Mouse (Mus musculus): ENCODE results near the gene Arpc5l. TPM values are rescaled to one million over a fixed set of nuclear protein-coding genes. Genes with fewer than 3 reads are reported as not detected.
"Not testable (repeated sequence)": the region's sequence is repeated elsewhere in the genome, so short reads cannot be mapped to it uniquely, and the experiment has no call there.

Gene Arpc5l
- total RNA-seq, 1 experiment from 2014 or later, result 67.3 TPM

- ATAC-seq (replicated peaks; ENCODE audit: low read depth, poor library complexity, severe bottlenecking), result peak; percentile 90
Measured at GRCm38 (mm10) chr2:38997386-38998374, 7.5 kb upstream of the Arpc5l start, which contains the start of gene Wdr38. TSS of gene Wdr38 (plus strand) at chr2:38997476.

GRCm38 (mm10) chr2:38999381-38999780 lies 5.8 kb upstream of the Arpc5l start:
- no peak for ATAC-seq (replicated peaks; ENCODE audit: low read depth, poor library complexity, severe bottlenecking)

GRCm38 (mm10) chr2:38999910-39000586 lies 5.1 kb upstream of the Arpc5l start:
- no peak for ATAC-seq (replicated peaks; ENCODE audit: low read depth, poor library complexity, severe bottlenecking)

GRCm38 (mm10) chr2:39000587-39000919 lies 4.6 kb upstream of the Arpc5l start:
- no peak for ATAC-seq (replicated peaks; ENCODE audit: low read depth, poor library complexity, severe bottlenecking)

GRCm38 (mm10) chr2:39001866-39002265 lies 3.3 kb upstream of the Arpc5l start:
- ATAC-seq (replicated peaks; ENCODE audit: low read depth, poor library complexity, severe bottlenecking), result no peak

GRCm38 (mm10) chr2:39003106-39003505 lies 2.0 kb upstream of the Arpc5l start:
- ATAC-seq (replicated peaks; ENCODE audit: low read depth, poor library complexity, severe bottlenecking), result no peak

- ATAC-seq (replicated peaks; ENCODE audit: low read depth, poor library complexity, severe bottlenecking), result no peak
Measured at GRCm38 (mm10) chr2:39003512-39003911, 1.6 kb upstream of the Arpc5l start.

GRCm38 (mm10) chr2:39004372-39004771 lies 776 bp upstream of the Arpc5l start:
- ATAC-seq (replicated peaks; ENCODE audit: low read depth, poor library complexity, severe bottlenecking), result no peak

- ATAC-seq (replicated peaks; ENCODE audit: low read depth, poor library complexity, severe bottlenecking), result no peak
Measured at GRCm38 (mm10) chr2:39005574-39006079, 479 bp downstream of the Arpc5l start, which contains the start of gene Rpl35. TSS of gene Rpl35 (minus strand) at chr2:39005624.

GRCm38 (mm10) chr2:39006149-39006730 lies 1.1 kb downstream of the Arpc5l start:
- no peak for ATAC-seq (replicated peaks; ENCODE audit: low read depth, poor library complexity, severe bottlenecking)

GRCm38 (mm10) chr2:39007865-39008264 lies 2.7 kb downstream of the Arpc5l start:
- peak; percentile 60 for ATAC-seq (replicated peaks; ENCODE audit: low read depth, poor library complexity, severe bottlenecking)

- peak; percentile 4 for ATAC-seq (replicated peaks; ENCODE audit: low read depth, poor library complexity, severe bottlenecking)
Measured at GRCm38 (mm10) chr2:39008350-39008851, 3.3 kb downstream of the Arpc5l start.

GRCm38 (mm10) chr2:39008954-39009365 lies 3.8 kb downstream of the Arpc5l start:
- ATAC-seq (replicated peaks; ENCODE audit: low read depth, poor library complexity, severe bottlenecking), result no peak

- not testable (repeated sequence) for ATAC-seq (replicated peaks; ENCODE audit: low read depth, poor library complexity, severe bottlenecking)
Measured at GRCm38 (mm10) chr2:39010144-39010543, 5.0 kb downstream of the Arpc5l start.

- ATAC-seq (replicated peaks; ENCODE audit: low read depth, poor library complexity, severe bottlenecking), result peak; percentile 30
Measured at GRCm38 (mm10) chr2:39011264-39011663, 6.1 kb downstream of the Arpc5l start.

GRCm38 (mm10) chr2:39011971-39012370 lies 6.8 kb downstream of the Arpc5l start:
- no peak for ATAC-seq (replicated peaks; ENCODE audit: low read depth, poor library complexity, severe bottlenecking)

- no peak for ATAC-seq (replicated peaks; ENCODE audit: low read depth, poor library complexity, severe bottlenecking)
Measured at GRCm38 (mm10) chr2:39012768-39013279, 7.7 kb downstream of the Arpc5l start.

- no peak for ATAC-seq (replicated peaks; ENCODE audit: low read depth, poor library complexity, severe bottlenecking)
Measured at GRCm38 (mm10) chr2:39016581-39016980, 11.4 kb downstream of the Arpc5l start.

- no peak for ATAC-seq (replicated peaks; ENCODE audit: low read depth, poor library complexity, severe bottlenecking)
Measured at GRCm38 (mm10) chr2:39020004-39020403, 14.9 kb downstream of the Arpc5l start.

- no peak for ATAC-seq (replicated peaks; ENCODE audit: low read depth, poor library complexity, severe bottlenecking)
Measured at GRCm38 (mm10) chr2:39031611-39032010, 26.5 kb downstream of the Arpc5l start.
